Mouse (Mus musculus): ENCODE measurements around the gene Cdh22.

The Cdh22 gene

GRCm38 (mm10) chr2:165250903-165251302 is 16.2 kb upstream of the Cdh22 start:
- DNase-seq (ENCODE audit: low spot score) = no peak

- DNase-seq (ENCODE audit: low spot score) = no peak
Observed at GRCm38 (mm10) chr2:165248967-165249366, 14.3 kb upstream of the Cdh22 start.

- DNase-seq (ENCODE audit: low spot score) = no peak
Observed at GRCm38 (mm10) chr2:165246349-165246748, 11.7 kb upstream of the Cdh22 start.

GRCm38 (mm10) chr2:165243122-165243720 is 8.6 kb upstream of the Cdh22 start:
- no peak for DNase-seq (ENCODE audit: low spot score)

GRCm38 (mm10) chr2:165242575-165242974 is 7.9 kb upstream of the Cdh22 start:
- no peak for DNase-seq (ENCODE audit: low spot score)

- DNase-seq (ENCODE audit: low spot score) = no peak
Observed at GRCm38 (mm10) chr2:165241786-165242185, 7.1 kb upstream of the Cdh22 start.

- DNase-seq (ENCODE audit: low spot score) = no peak
Observed at GRCm38 (mm10) chr2:165240371-165240770, 5.7 kb upstream of the Cdh22 start.

GRCm38 (mm10) chr2:165239533-165240144 is 5.0 kb upstream of the Cdh22 start:
- DNase-seq (ENCODE audit: low spot score) = no peak

- peak; percentile 41 for DNase-seq (ENCODE audit: low spot score)
Observed at GRCm38 (mm10) chr2:165238416-165239145, 3.9 kb upstream of the Cdh22 start.

- DNase-seq (ENCODE audit: low spot score) = no peak
Observed at GRCm38 (mm10) chr2:165234291-165234612, 401 bp downstream of the Cdh22 start.

GRCm38 (mm10) chr2:165233491-165234290 is 962 bp downstream of the Cdh22 start:
- DNase-seq (ENCODE audit: low spot score) = peak; percentile 70

- no peak for DNase-seq (ENCODE audit: low spot score)
Observed at GRCm38 (mm10) chr2:165229050-165229449, 5.6 kb downstream of the Cdh22 start.

GRCm38 (mm10) chr2:165223837-165224236 is 10.8 kb downstream of the Cdh22 start:
- no peak for DNase-seq (ENCODE audit: low spot score)

- DNase-seq (ENCODE audit: low spot score) = peak; percentile 62
Observed at GRCm38 (mm10) chr2:165221952-165222351, 12.7 kb downstream of the Cdh22 start.

GRCm38 (mm10) chr2:165220347-165220945 is 14.2 kb downstream of the Cdh22 start:
- no peak for DNase-seq (ENCODE audit: low spot score)

GRCm38 (mm10) chr2:165218954-165219353 is 15.7 kb downstream of the Cdh22 start:
- no peak for DNase-seq (ENCODE audit: low spot score)

- DNase-seq (ENCODE audit: low spot score) = no peak
Observed at GRCm38 (mm10) chr2:165217361-165218149, 17.1 kb downstream of the Cdh22 start.

- peak; percentile 82 for DNase-seq (ENCODE audit: low spot score)
Observed at GRCm38 (mm10) chr2:165215103-165215951, 19.3 kb downstream of the Cdh22 start.

- peak; percentile 69 for DNase-seq (ENCODE audit: low spot score)
Observed at GRCm38 (mm10) chr2:165211426-165212079, 23.1 kb downstream of the Cdh22 start.

- no peak for DNase-seq (ENCODE audit: low spot score)
Observed at GRCm38 (mm10) chr2:165210948-165211347, 23.7 kb downstream of the Cdh22 start.

Data from embryo, embryonic 10.5 days (tissue).